Mouse (Mus musculus) kidney, adult 2 months (tissue): Measurements from ENCODE around the gene Dnpep.

ENCODE experiments used
- CTCF ChIP-seq: fragments of 200-500 bp; conservative IDR thresholded peaks from 2 replicates; pipeline ENCODE4 v1.5.1; 2011; ENCODE audit warnings: low read depth, mild to moderate bottlenecking, control low read depth, low read length, moderate library complexity, mixed read lengths; ENCODE audit not compliant: insufficient read depth, insufficient read length
- POLR2A ChIP-seq: fragments of 200-500 bp; IDR thresholded peaks from one replicate; pipeline ENCODE4 v1.6.1; 2011; ENCODE audit warnings: low read depth, low read length, control low read depth

- TF ChIP-seq POLR2A (no peak), CTCF (no peak)
Observed at GRCm38 (mm10) chr1:75327461-75327860, 9.7 kb upstream of the Dnpep start.
